Mouse (Mus musculus) MEL (cell line): Measurements from ENCODE around the gene Slc34a1.

Experiments used
- CHD1 ChIP-seq: IDR thresholded peaks from 2 replicates; pipeline ENCODE4 v1.6.1; 2012; ENCODE audit warnings: low read depth, mild to moderate bottlenecking, inconsistent platforms, low read length, improper control_type of control experiment
- CTCF ChIP-seq, 3 experiments: IDR thresholded peaks in 2 of 3; conservative IDR thresholded peaks in 1 of 3; 2 replicates each; pipeline ENCODE4 v1.5.1; 2011 to 2012; ENCODE audit warnings: low read length in 3 of 3, low read depth in 2 of 3, mild to moderate bottlenecking in 2 of 3, improper control_type of control experiment in 1 of 3, inconsistent platforms in 1 of 3, mixed read lengths in 1 of 3, moderate library complexity in 1 of 3; ENCODE audit not compliant: control insufficient read depth in 1 of 3, insufficient read depth in 1 of 3, poor library complexity in 1 of 3, severe bottlenecking in 1 of 3
- E2F4 ChIP-seq: IDR thresholded peaks from 2 replicates; pipeline ENCODE4 v1.6.1; 2011; ENCODE audit warnings: low read depth, low read length, improper control_type of control experiment, borderline replicate concordance
- EP300 ChIP-seq, 2 experiments: IDR thresholded peaks; 2 replicates each; pipeline ENCODE4 v1.6.1; 2011; ENCODE audit warnings: improper control_type of control experiment in 2 of 2, low read length in 2 of 2, low read depth in 1 of 2, mild to moderate bottlenecking in 1 of 2
- GATA1 ChIP-seq: IDR thresholded peaks from 2 replicates; pipeline ENCODE4 v1.6.1; 2011; ENCODE audit warnings: low read depth, low read length, improper control_type of control experiment
- MAFK ChIP-seq: IDR thresholded peaks from 2 replicates; pipeline ENCODE4 v1.6.1; 2011; ENCODE audit warnings: low read depth, mild to moderate bottlenecking, low read length, improper control_type of control experiment, borderline replicate concordance
- MAX ChIP-seq: IDR thresholded peaks from 2 replicates; pipeline ENCODE4 v1.6.1; 2011; ENCODE audit warnings: low read length, improper control_type of control experiment
- NELFE ChIP-seq: IDR thresholded peaks from 2 replicates; pipeline ENCODE4 v1.6.1; 2011; ENCODE audit warnings: low read depth, low read length, improper control_type of control experiment
- NRF1 ChIP-seq: IDR thresholded peaks from 2 replicates; pipeline ENCODE4 v1.6.1; 2014; ENCODE audit warnings: low read depth, mild to moderate bottlenecking, inconsistent platforms, low read length, improper control_type of control experiment, moderate library complexity; ENCODE audit not compliant: poor library complexity, insufficient read depth, severe bottlenecking
- POLR2A ChIP-seq, 2 experiments: IDR thresholded peaks; 2 replicates each; pipeline ENCODE4 v1.6.1; 2011 to 2012; ENCODE audit warnings: low read length in 2 of 2, mild to moderate bottlenecking in 2 of 2, control low read depth in 1 of 2, improper control_type of control experiment in 1 of 2, low read depth in 1 of 2, moderate library complexity in 1 of 2; ENCODE audit not compliant: control insufficient read depth in 1 of 2, insufficient read depth in 1 of 2, poor library complexity in 1 of 2
- POLR2AphosphoS2 ChIP-seq: IDR thresholded peaks from 2 replicates; pipeline ENCODE4 v1.6.1; 2011; ENCODE audit warnings: low read length, improper control_type of control experiment
- POLR2AphosphoS5 ChIP-seq: IDR thresholded peaks from 2 replicates; pipeline ENCODE4 v1.6.1; 2012; ENCODE audit warnings: low read depth, borderline replicate concordance, mild to moderate bottlenecking, inconsistent platforms, low read length, moderate library complexity, mixed read lengths
- TAL1 ChIP-seq: IDR thresholded peaks from 2 replicates; pipeline ENCODE4 v1.6.1; 2012; ENCODE audit warnings: mild to moderate bottlenecking, inconsistent platforms, low read length, moderate library complexity, mixed read lengths
- USF1 ChIP-seq: IDR thresholded peaks from 2 replicates; pipeline ENCODE4 v1.6.1; 2014; ENCODE audit warnings: low read depth, mild to moderate bottlenecking, inconsistent platforms, low read length, improper control_type of control experiment, moderate library complexity

GRCm38 (mm10) chr13:55412643-55413307, 14.8 kb downstream of the Slc34a1 start:
- TF ChIP-seq GATA1 (no peak), USF1 (peak; percentile 63), E2F4 (no peak), POLR2AphosphoS2 (no peak), MAFK (no peak), POLR2AphosphoS5 (no peak), CTCF (IDR thresholded peaks at IDR 0.05 in 2 of 3, conservative IDR thresholded peaks at IDR 0.05 in 1 of 3; ENCODE audit: control insufficient read depth in 1 of 3, insufficient read depth in 1 of 3, low read depth in 2 of 3, low read length in 3 of 3, poor library complexity in 1 of 3, severe bottlenecking in 1 of 3) (no peak), POLR2A (IDR thresholded peaks at IDR 0.05; ENCODE audit: control insufficient read depth in 1 of 2, insufficient read depth in 1 of 2, low read depth in 1 of 2, low read length in 2 of 2, poor library complexity in 1 of 2) (no peak), NELFE (no peak), EP300 (IDR thresholded peaks at IDR 0.05; ENCODE audit: low read depth in 1 of 2, low read length in 2 of 2) (no peak), CHD1 (no peak), MAX (no peak), TAL1 (no peak), NRF1 (no peak)
